Mouse (Mus musculus) limb, embryonic 14.5 days (tissue): ENCODE results near the gene Gm12845. TPM values are rescaled to one million over a fixed set of nuclear protein-coding genes. Genes with fewer than 3 reads are reported as not detected.
"Not testable (repeated sequence)": the region's sequence is repeated elsewhere in the genome, so short reads cannot be mapped to it uniquely, and the experiment has no call there.

ENCODE experiments used
- ATAC-seq: fragments of 200-750 bp; cut with Nextera tagmentation; 2 replicates; pipeline ENCODE4 v1.8.0; 2017; ENCODE audit warnings: low read depth, moderate number of reproducible peaks, moderate TSS enrichment; ENCODE audit not compliant: low FRiP score
- DNase-seq: peaks from one replicate; pipeline ENCODE4 v3.0.0-alpha.2; 2015; ENCODE audit warnings: low spot score
- H3K27ac ChIP-seq: fragments of 300-500 bp; sonication (generic); replicated peaks from 2 replicates; pipeline ENCODE4 v1.5.1; 2014; ENCODE audit warnings: low read depth, mild to moderate bottlenecking, low read length, moderate library complexity, mixed read lengths
- H3K27me3 ChIP-seq: fragments of 300-500 bp; sonication (generic); 2 replicates; pipeline ENCODE4 v1.6.1; 2014; ENCODE audit warnings: low read length, mixed read lengths; ENCODE audit not compliant: control insufficient read depth, insufficient read depth
- H3K36me3 ChIP-seq: fragments of 300-500 bp; sonication (generic); 2 replicates; pipeline ENCODE4 v1.6.1; 2014; ENCODE audit warnings: mild to moderate bottlenecking, low read length, moderate library complexity, mixed read lengths; ENCODE audit not compliant: control insufficient read depth, insufficient read depth
- H3K4me1 ChIP-seq: fragments of 300-500 bp; sonication (generic); 2 replicates; pipeline ENCODE4 v1.6.1; 2014; ENCODE audit warnings: antibody characterized with exemption, low read length, mixed read lengths; ENCODE audit not compliant: control insufficient read depth, insufficient read depth
- H3K4me2 ChIP-seq: fragments of 300-500 bp; sonication (generic); replicated peaks from 2 replicates; pipeline ENCODE4 v1.6.1; 2014; ENCODE audit warnings: low read depth, mild to moderate bottlenecking, low read length, moderate library complexity; ENCODE audit not compliant: severe bottlenecking
- H3K4me3 ChIP-seq: fragments of 300-500 bp; sonication (generic); replicated peaks from 2 replicates; pipeline ENCODE4 v1.5.1; 2014; ENCODE audit warnings: low read length
- H3K9ac ChIP-seq: fragments of 300-500 bp; sonication (generic); 2 replicates; pipeline ENCODE4 v1.6.1; 2014; ENCODE audit warnings: mild to moderate bottlenecking, low read depth, low read length, moderate library complexity; ENCODE audit not compliant: severe bottlenecking
- H3K9me3 ChIP-seq: fragments of 300-500 bp; sonication (generic); 2 replicates; pipeline ENCODE4 v1.6.1; 2016; ENCODE audit warnings: low read length; ENCODE audit not compliant: control insufficient read depth
- POLR2A ChIP-seq: fragments of 200-500 bp; IDR thresholded peaks from 2 replicates; pipeline ENCODE4 v1.8.0; 2012; ENCODE audit warnings: inconsistent platforms, mild to moderate bottlenecking, moderate library complexity, borderline replicate concordance; ENCODE audit not compliant: insufficient read depth, insufficient read length; ENCODE audit errors: extremely low read depth
- WGBS: fragments of 180-500 bp; shearing (Covaris S2); extraction: QIAGEN DNeasy Blood & Tissue Kit; methylation state at CpG from one replicate; pipeline ENCODE4 v1.1.7; 2014; 5-methylcytosine and 5-hydroxymethylcytosine counted together
- polyA plus RNA-seq, 2 experiments: library from polyadenylated mRNA; depleted of rRNA in 1 of 2; stranded (reverse) in 1 of 2; unstranded in 1 of 2; fragments of >200 nt; fragmentation: Nextera tagmentation in 1 of 2; extraction: Ambion mirVana in 1 of 2; gene quantifications; 2 replicates each; pipeline versions ENCODE4 v1.2.1 to v1.2.3; 2012 to 2014

Gm12845 gene
- polyA plus RNA-seq, 2 experiments, result not detected

DNA sequence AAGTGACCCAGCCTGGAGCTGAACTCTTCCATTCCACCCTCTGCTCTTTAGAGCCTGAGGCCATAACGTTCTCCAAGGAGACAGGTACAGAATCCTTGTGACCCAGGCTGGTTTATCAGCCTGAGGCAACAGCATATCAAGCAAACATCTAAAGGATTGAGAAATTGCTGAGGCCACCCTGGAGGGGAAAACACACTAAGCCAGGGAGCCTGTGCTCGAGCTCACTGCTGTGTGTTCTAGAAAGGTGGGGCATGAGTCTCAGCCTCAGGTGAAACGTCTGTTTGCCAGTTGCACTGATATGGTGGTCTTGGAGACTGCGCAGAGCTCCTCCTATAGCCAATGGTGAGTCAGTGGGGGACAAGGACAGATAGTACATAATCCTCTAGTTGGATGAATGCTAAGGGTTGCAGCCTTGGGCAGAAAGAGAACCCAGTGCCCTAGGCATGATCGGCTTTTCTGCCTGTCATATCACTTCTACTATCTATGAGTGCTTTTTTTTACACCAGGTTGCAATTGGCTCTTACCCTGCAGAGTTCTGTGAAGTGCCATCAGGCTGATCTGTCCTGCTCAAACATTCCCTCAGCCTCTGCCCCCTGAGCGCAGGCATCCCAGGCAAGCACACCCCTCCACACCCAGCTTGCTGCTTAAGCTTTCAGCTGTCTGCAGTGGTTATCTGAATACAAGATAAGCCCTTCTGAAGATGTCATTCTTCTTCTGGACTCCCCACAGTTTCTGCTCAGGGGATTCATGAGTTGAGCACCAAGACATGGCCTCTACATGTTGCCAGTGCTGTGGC is 10.7 kb upstream of the Gm12845 start:
- H3K4me1 ChIP-seq, result no peaks in the 10 kb centered on the region
- DNase-seq (no peak), ATAC-seq (no peak)
- TF ChIP-seq POLR2A, result no peak
- no peak overlapping the region for H3K4me2 ChIP-seq
- 71% methylated on average over 6 of the region's 6 CpGs for WGBS
- H3K4me3 ChIP-seq, result no peak overlapping the region
- no peaks in the 10 kb centered on the region for H3K9me3 ChIP-seq
- no peaks in the 10 kb centered on the region for H3K27me3 ChIP-seq
- H3K27ac ChIP-seq, result no peak overlapping the region
- no peak overlapping the region for H3K9ac ChIP-seq
- no peaks in the 10 kb centered on the region for H3K36me3 ChIP-seq

DNA sequence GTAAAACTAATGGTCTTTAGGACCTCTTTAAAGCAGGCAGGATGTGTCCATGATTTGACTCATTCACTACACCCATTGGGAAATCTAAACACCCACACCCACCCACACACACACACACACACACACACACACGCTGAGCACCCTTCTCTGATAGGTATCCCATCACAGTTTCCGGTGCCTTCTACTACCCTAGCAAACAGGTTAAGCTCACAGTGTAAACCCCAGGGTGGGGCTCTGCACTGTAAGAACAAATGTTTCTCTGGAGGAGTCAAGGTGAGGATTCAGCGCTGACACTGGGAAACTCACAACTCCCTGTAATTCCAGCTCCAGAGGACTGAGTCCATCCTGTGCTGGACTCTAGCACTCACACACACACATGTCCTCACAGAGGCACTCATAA is 7.7 kb downstream of the Gm12845 start:
- 73% methylated on average over 3 of the region's 3 CpGs for WGBS
- no peaks in the 10 kb centered on the region for H3K27me3 ChIP-seq
- no peak overlapping the region for H3K4me3 ChIP-seq
- no peaks in the 10 kb centered on the region for H3K9me3 ChIP-seq
- H3K4me1 ChIP-seq, result no peaks in the 10 kb centered on the region
- H3K27ac ChIP-seq, result no peak overlapping the region
- no peak overlapping the region for H3K4me2 ChIP-seq
- no peak for TF ChIP-seq POLR2A
- H3K9ac ChIP-seq, result no peak overlapping the region
- ATAC-seq, result no peak
- H3K36me3 ChIP-seq, result no peaks in the 10 kb centered on the region
- DNase-seq, result no peak

DNA sequence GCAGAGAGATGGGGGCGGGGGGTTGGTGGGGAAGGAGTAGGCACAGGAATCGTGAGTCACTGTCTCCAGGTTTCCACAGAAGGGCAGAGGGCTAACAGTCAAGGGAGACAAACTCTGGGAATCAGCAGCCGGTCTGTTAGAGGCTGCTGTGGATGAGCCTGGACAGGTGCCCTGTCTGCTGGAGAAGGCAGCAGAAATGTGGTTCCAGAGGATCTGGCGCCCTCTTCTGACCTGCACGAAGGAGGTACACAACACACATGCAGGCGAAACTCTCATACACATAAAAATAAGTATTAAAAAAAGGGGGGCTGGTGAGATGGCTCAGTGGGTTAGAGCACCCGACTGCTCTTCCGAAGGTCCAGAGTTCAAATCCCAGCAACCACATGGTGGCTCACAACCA is 13.3 kb downstream of the Gm12845 start:
- Histone ChIP-seq H3K4me1 (no peaks in the 10 kb centered on the region), H3K27me3 (no peaks in the 10 kb centered on the region), H3K27ac (no peak overlapping the region), H3K9ac (no peak overlapping the region), H3K4me2 (no peak overlapping the region), H3K9me3 (no peaks in the 10 kb centered on the region), H3K36me3 (no peaks in the 10 kb centered on the region), H3K4me3 (no peak overlapping the region)
- ATAC-seq (no peak), DNase-seq (no peak)
- no peak for TF ChIP-seq POLR2A
- WGBS, result 39% methylated on average over 8 of the region's 8 CpGs

DNA sequence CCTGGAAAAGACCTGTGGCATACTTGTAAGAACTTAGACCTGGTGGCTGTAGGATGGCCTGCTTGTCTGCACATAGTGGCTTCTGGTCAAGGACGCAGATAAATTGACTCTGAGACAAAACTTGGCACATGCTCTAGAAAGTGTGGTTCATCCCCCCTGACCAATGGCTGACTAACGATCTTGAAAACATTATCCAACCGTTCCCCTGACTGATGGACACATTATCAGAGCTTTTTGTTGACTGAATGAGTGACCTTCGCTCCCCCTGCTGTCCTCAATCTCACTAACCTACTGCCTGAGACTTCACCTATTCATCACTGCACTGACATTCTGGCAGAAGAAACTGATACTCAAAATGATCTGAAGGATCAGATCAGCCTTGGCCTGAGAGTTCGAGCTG is 28.3 kb downstream of the Gm12845 start:
- not testable (repeated sequence) for DNase-seq, H3K36me3 ChIP-seq, H3K4me2 ChIP-seq, H3K9me3 ChIP-seq, H3K4me1 ChIP-seq, H3K27me3 ChIP-seq, H3K9ac ChIP-seq, ATAC-seq, H3K4me3 ChIP-seq, H3K27ac ChIP-seq
- 80% methylated on average over 5 of the region's 5 CpGs for WGBS

DNA sequence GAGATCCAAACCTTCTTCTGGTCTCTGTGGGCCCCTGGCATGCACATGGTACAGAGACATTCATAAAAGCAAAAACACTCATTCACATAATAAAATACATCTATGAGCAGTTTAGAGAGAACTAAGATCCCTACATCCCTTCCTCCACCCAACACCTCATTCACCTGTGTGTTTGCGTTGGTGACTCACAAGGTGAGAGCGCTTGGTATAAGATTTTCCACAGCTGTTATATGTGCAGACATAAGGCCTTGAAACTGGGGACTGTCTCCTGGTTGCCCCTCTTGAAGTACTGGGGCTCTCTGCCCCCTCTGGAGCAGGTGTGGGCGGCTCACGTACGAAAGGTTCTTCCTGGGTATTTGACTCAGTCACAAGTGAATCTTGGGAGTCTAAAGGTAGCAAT is 35.9 kb downstream of the Gm12845 start:
- no peak overlapping the region for H3K4me3 ChIP-seq
- ATAC-seq, result no peak
- H3K9ac ChIP-seq, result no peak overlapping the region
- H3K9me3 ChIP-seq, result no peaks in the 10 kb centered on the region
- no peak overlapping the region for H3K27ac ChIP-seq
- no peaks in the 10 kb centered on the region for H3K36me3 ChIP-seq
- H3K4me1 ChIP-seq, result no peaks in the 10 kb centered on the region
- TF ChIP-seq POLR2A, result no peak
- 91% methylated on average over 5 of the region's 5 CpGs for WGBS
- no peak for DNase-seq
- H3K27me3 ChIP-seq, result no peaks in the 10 kb centered on the region
- H3K4me2 ChIP-seq, result no peak overlapping the region
